Mouse (Mus musculus) E14TG2a.4 (cell line): ENCODE data around the gene Cracr2b.
A peak's percentile ranks its signal among the peaks of the same experiment; 100 is the strongest.

ENCODE experiments used
- H3K27me3 ChIP-seq: 2 replicates; pipeline ENCODE4 v1.6.1; 2014; ENCODE audit warnings: low read length, control low read depth; ENCODE audit not compliant: insufficient read depth
- H3K36me3 ChIP-seq: 2 replicates; pipeline ENCODE4 v1.6.1; 2014; ENCODE audit warnings: low read length, control low read depth; ENCODE audit not compliant: insufficient read depth
- H3K4me1 ChIP-seq: replicated peaks from 2 replicates; pipeline ENCODE4 v1.6.1; 2014; ENCODE audit warnings: low read depth, low read length, control low read depth
- H3K4me3 ChIP-seq: replicated peaks from 2 replicates; pipeline ENCODE4 v1.5.1; 2014; ENCODE audit warnings: mild to moderate bottlenecking, low read length
- H3K9me3 ChIP-seq: 2 replicates; pipeline ENCODE4 v1.6.1; 2014; ENCODE audit warnings: low read length, control low read depth
- CTCF ChIP-seq: conservative IDR thresholded peaks from 2 replicates; pipeline ENCODE4 v1.5.1; 2014; ENCODE audit warnings: low read length
- NANOG ChIP-seq: IDR thresholded peaks from 2 replicates; pipeline ENCODE4 v1.6.1; 2014; ENCODE audit warnings: borderline replicate concordance, low read length, mixed read lengths
- POU5F1 ChIP-seq: IDR thresholded peaks from 2 replicates; pipeline ENCODE4 v1.6.1; 2014; ENCODE audit warnings: low read length, borderline replicate concordance

The Cracr2b gene

GRCm38 (mm10) chr7:141436523-141436892, 24.4 kb upstream of the Cracr2b start:
- Histone ChIP-seq H3K4me1 (peaks cover 90% of the 10 kb centered on the region), H3K27me3 (no peaks in the 10 kb centered on the region), H3K4me3 (peak overlapping the region; percentile 85), H3K36me3 (peaks cover 64% of the 10 kb centered on the region), H3K9me3 (no peaks in the 10 kb centered on the region)
- TF ChIP-seq POU5F1 (no peak), CTCF (no peak), NANOG (no peak)

GRCm38 (mm10) chr7:141437178-141438120, 23.4 kb upstream of the Cracr2b start, which contains the start of gene Slc25a22:
Slc25a22 (minus strand) TSS chr7:141437892.
- TF ChIP-seq CTCF = peak; percentile 21
- no peak for TF ChIP-seq POU5F1

GRCm38 (mm10) chr7:141438201-141438968, 22.5 kb upstream of the Cracr2b start:
- H3K36me3 ChIP-seq = peaks cover 60% of the 10 kb centered on the region
- H3K4me3 ChIP-seq = no peak overlapping the region
- peaks cover 90% of the 10 kb centered on the region for H3K4me1 ChIP-seq
- H3K27me3 ChIP-seq = no peaks in the 10 kb centered on the region
- no peak for TF ChIP-seq CTCF
- no peak for TF ChIP-seq POU5F1
- no peak for TF ChIP-seq NANOG
- H3K9me3 ChIP-seq = no peaks in the 10 kb centered on the region

More at GRCm38 (mm10) chr7:141437178-141438120, 23.4 kb upstream of the Cracr2b start, which contains the start of gene Slc25a22:
- Histone ChIP-seq H3K4me1 (peaks cover 90% of the 10 kb centered on the region), H3K4me3 (peak within 1 kb of the TSS; percentile 85), H3K9me3 (no peaks in the 10 kb centered on the region), H3K27me3 (no peaks in the 10 kb centered on the region), H3K36me3 (peaks cover 64% of the 10 kb centered on the region)

DNA sequence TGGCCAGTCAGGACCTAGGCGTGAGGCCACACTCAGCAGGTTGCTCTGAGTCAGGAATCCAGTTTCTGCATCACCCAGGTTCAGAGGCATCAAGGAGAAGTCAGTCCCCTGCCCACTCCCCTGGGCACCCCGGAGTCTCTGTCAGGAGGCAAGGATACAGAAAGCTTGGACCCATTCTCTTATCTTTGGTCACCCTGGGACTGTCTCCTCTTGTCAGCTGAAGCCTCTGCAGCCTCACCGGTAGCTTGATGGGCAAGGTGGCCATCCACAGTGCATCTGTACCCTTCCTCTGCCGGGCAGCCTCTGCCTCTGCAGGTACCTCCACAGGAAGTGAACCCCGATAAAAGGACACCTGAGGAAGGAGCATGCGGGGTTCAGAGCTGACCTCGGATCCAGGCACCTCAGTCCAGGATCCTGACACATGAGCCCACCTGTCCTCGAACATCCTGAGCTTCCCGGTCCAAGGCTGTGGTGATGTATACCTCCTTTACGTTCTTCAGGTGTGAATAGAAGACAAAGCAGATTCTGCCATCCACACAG, 21.7 kb upstream of the Cracr2b start:
- Histone ChIP-seq H3K4me1 (peaks cover 88% of the 10 kb centered on the region), H3K4me3 (no peak overlapping the region)

DNA sequence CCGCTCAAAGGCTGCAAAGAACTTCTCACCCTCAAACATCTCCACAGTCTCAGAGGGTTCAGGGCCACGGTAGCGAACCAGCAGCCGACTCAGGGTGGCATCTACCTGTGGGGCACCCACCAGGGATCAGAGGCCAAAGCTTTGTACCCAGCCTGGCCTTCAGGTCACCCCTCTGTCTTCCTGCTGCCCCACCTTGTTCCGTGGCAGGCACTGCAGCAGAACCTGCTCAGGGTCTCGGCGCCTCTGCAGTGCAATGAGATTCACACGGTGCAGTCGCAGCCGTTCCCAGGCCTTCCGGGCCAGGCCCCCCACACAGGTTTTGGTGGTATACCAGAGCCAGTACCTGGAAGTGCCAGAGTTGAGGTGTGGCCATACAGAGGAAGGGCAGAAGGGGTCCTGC, 21.1 kb upstream of the Cracr2b start:
- Histone ChIP-seq H3K27me3 (no peaks in the 10 kb centered on the region), H3K36me3 (peaks cover 53% of the 10 kb centered on the region), H3K4me1 (peaks cover 88% of the 10 kb centered on the region), H3K4me3 (no peak overlapping the region), H3K9me3 (no peaks in the 10 kb centered on the region)
- no peak for TF ChIP-seq NANOG
- no peak for TF ChIP-seq POU5F1
- TF ChIP-seq CTCF = no peak

More for the DNA sequence above, 21.7 kb upstream of the Cracr2b start:
- Histone ChIP-seq H3K36me3 (peaks cover 53% of the 10 kb centered on the region), H3K9me3 (no peaks in the 10 kb centered on the region), H3K27me3 (no peaks in the 10 kb centered on the region)
- TF ChIP-seq CTCF = no peak
- no peak for TF ChIP-seq POU5F1
- no peak for TF ChIP-seq NANOG

GRCm38 (mm10) chr7:141440613-141441012, 20.3 kb upstream of the Cracr2b start:
- Histone ChIP-seq H3K36me3 (peaks cover 53% of the 10 kb centered on the region), H3K4me3 (peak overlapping the region; percentile 87; the same call in 1 of the 2 replicates), H3K27me3 (no peaks in the 10 kb centered on the region), H3K4me1 (peaks cover 89% of the 10 kb centered on the region), H3K9me3 (no peaks in the 10 kb centered on the region)
- no peak for TF ChIP-seq POU5F1
- TF ChIP-seq CTCF = peak; percentile 87
- no peak for TF ChIP-seq NANOG

- Histone ChIP-seq H3K4me3 (peak overlapping the region; percentile 87), H3K36me3 (peaks cover 53% of the 10 kb centered on the region), H3K4me1 (peaks cover 87% of the 10 kb centered on the region), H3K27me3 (no peaks in the 10 kb centered on the region), H3K9me3 (no peaks in the 10 kb centered on the region)
- TF ChIP-seq NANOG = no peak
- TF ChIP-seq POU5F1 = no peak
- no peak for TF ChIP-seq CTCF
Observed at GRCm38 (mm10) chr7:141441460-141441859, 19.4 kb upstream of the Cracr2b start.

GRCm38 (mm10) chr7:141442199-141442598, 18.7 kb upstream of the Cracr2b start:
- TF ChIP-seq NANOG (no peak), POU5F1 (no peak), CTCF (no peak)
- Histone ChIP-seq H3K36me3 (peaks cover 53% of the 10 kb centered on the region), H3K9me3 (no peaks in the 10 kb centered on the region), H3K4me1 (peaks cover 85% of the 10 kb centered on the region), H3K27me3 (no peaks in the 10 kb centered on the region), H3K4me3 (peak overlapping the region; percentile 87)
